ENCODE assay signal across 19 mouse cellular contexts in genomic region chr6:92013035-92013434, GRCm38 (mm10). TPM values are rescaled to one million over a fixed set of nuclear protein-coding genes. Genes with fewer than 3 reads are reported as not detected.
DNase-seq lines count a peak whose midpoint lies in the region; ATAC-seq and TF ChIP-seq lines count a peak whose summit lies in the region.
"Had no signal": no experiment of that assay in that cellular context is flagged by ENCODE, and none has a peak within 500 bp of the region (broad histone marks: within the 10 kb centered on the region; RNA-seq: fewer than 3 reads in every experiment).

No protein-coding gene starts in this region.

- no peak for TF ChIP-seq EP300 in heart, adult 2 months (IDR thresholded peaks at IDR 0.05; ENCODE audit: insufficient read depth, low read depth, low read length)

- no peaks in the 10 kb centered on the region; the same call in 1 of the 2 replicates for H3K79me2 ChIP-seq in heart, adult 2 months (replicated peaks; ENCODE audit: control insufficient read depth, insufficient read depth, low read length)

- ATAC-seq in granulocyte monocyte progenitor cell, adult 5-6 weeks (replicated peaks; ENCODE audit: poor library complexity, severe bottlenecking), result peak; percentile 92
- peak; percentile 76 for ATAC-seq in neutrophil, adult 5-6 weeks (ENCODE audit: extremely low read depth, insufficient number of reproducible peaks, low FRiP score, poor library complexity, severe bottlenecking)
- ATAC-seq: forebrain, embryonic 15.5 days; intestine, embryonic 15.5 days had no signal

- peak overlapping the region; percentile 93 for H3K27ac ChIP-seq in heart, adult 2 months
- H3K27ac ChIP-seq in bone marrow, adult 2 months (ENCODE audit: control insufficient read depth, insufficient read depth, low read depth, low read length, poor library complexity), result peak overlapping the region; percentile 81
- H3K27ac ChIP-seq: forebrain, embryonic 15.5 days; heart, embryonic 15.5 days; hindbrain, embryonic 10.5 days; hindbrain, embryonic 14.5 days; intestine, embryonic 15.5 days had no signal

- WGBS in heart, adult 2 months, result 90% methylated on average over 6 of the region's 6 CpGs
- 19% methylated on average over 6 of the region's 6 CpGs for WGBS in bone marrow, adult 2 months

- peaks cover 2% of the 10 kb centered on the region; the same call in 1 of the 2 replicates for H3K36me3 ChIP-seq in heart, adult 2 months (ENCODE audit: control insufficient read depth, insufficient read depth, low read length)
- H3K36me3 ChIP-seq: forebrain, embryonic 15.5 days; heart, embryonic 15.5 days; hindbrain, embryonic 10.5 days; intestine, embryonic 15.5 days had no signal

- no peak for TF ChIP-seq CTCF in heart, adult 2 months (IDR thresholded peaks at IDR 0.05)
- no peak for TF ChIP-seq CTCF in bone marrow, adult 2 months (IDR thresholded peaks at IDR 0.05; ENCODE audit: control insufficient read depth, insufficient read depth, low read length)

- no peak for TF ChIP-seq POLR2A in heart, adult 2 months (IDR thresholded peaks at IDR 0.05; ENCODE audit: insufficient read depth, low read depth, low read length)
- TF ChIP-seq POLR2A in bone marrow, adult 2 months (IDR thresholded peaks at IDR 0.05; ENCODE audit: borderline replicate concordance, control insufficient read depth, low read depth, low read length), result no peak

- no peak overlapping the region for H3K9ac ChIP-seq in heart, adult 2 months (ENCODE audit: low read depth, low read length)
- H3K9ac ChIP-seq: forebrain, embryonic 15.5 days; heart, embryonic 15.5 days; hindbrain, embryonic 14.5 days; intestine, embryonic 15.5 days had no signal

- intact Hi-C loops in heart, adult 2 months (cut with DNase I), result loop anchor here (10.0 kb wide), 1 partner anchor 52 kb away; no protein-coding TSS in a partner anchor

- DNase-seq in heart, adult 2 months, result no peak
- no peak for DNase-seq in heart, adult 18-20 months
- DNase-seq in layer of hippocampus, postnatal 36 days, result no peak
- no peak for DNase-seq in spleen, adult 12 weeks (ENCODE audit: low spot score)
- DNase-seq: adrenal gland, postnatal 10 days; cerebellum, adult 18-20 months; cerebellum, adult 9-11 months; cerebellum, postnatal 36 days; gastrocnemius, postnatal 25 days; heart, adult 11 months; heart, postnatal 14 days had no signal

- H3K4me3 ChIP-seq in heart, adult 2 months, result no peak overlapping the region
- no peak overlapping the region for H3K4me3 ChIP-seq in bone marrow, adult 2 months (replicated peaks; ENCODE audit: control insufficient read depth, low read depth, low read length)
- H3K4me3 ChIP-seq: forebrain, embryonic 15.5 days; heart, embryonic 15.5 days; hindbrain, embryonic 10.5 days; intestine, embryonic 15.5 days had no signal

- peaks cover 34% of the 10 kb centered on the region for H3K4me1 ChIP-seq in heart, adult 2 months (ENCODE audit: control insufficient read depth, insufficient read depth, low read length)
- H3K4me1 ChIP-seq in bone marrow, adult 2 months (ENCODE audit: control insufficient read depth, insufficient read depth, low read length), result peaks cover 6% of the 10 kb centered on the region; the same call in 1 of the 2 replicates
- H3K4me1 ChIP-seq: intestine, embryonic 15.5 days had no signal

- H3K27me3 ChIP-seq in heart, adult 2 months (ENCODE audit: control insufficient read depth, insufficient read depth, low read length), result no peaks in the 10 kb centered on the region
- H3K27me3 ChIP-seq: forebrain, embryonic 15.5 days; heart, embryonic 15.5 days; intestine, embryonic 15.5 days had no signal

RNA-seq across cellular contexts. Expression of gene Fgd5, which starts 34.4 kb away (rescaled TPM):
- 10 to 100 TPM; 21.0 to 21.8 TPM for total RNA-seq in heart, adult 2 months (2021)
- polyA plus RNA-seq in heart, adult 2 months (2012; rRNA removed), result 12.7 and 18.4 TPM in 2 replicates
- 10 to 100 TPM; 20.4 to 22.3 TPM for total RNA-seq in heart, adult 18-20 months (2021)
- polyA plus RNA-seq in bone marrow, adult 2 months (2011; ENCODE audit: insufficient read depth, insufficient read length, low replicate concordance, missing spikeins), result 1.1 and 3.7 TPM in 2 replicates
- total RNA-seq in granulocyte monocyte progenitor cell, adult 5-6 weeks (2014; fragmentation: Nextera tagmentation), result 0.41 TPM in 1 of 2 replicates, not detected in the other
- total RNA-seq in granulocyte monocyte progenitor cell, adult 5-6 weeks (2017), result not detected in 2 replicates
- total RNA-seq in neutrophil, adult 5-6 weeks (2017), result 0.25 TPM in 1 of 2 replicates, not detected in the other
- 1 to 10 TPM; 4.5 to 5.2 TPM for total RNA-seq in layer of hippocampus, postnatal 36 days (2021)
